Mouse (Mus musculus) CH12.LX (cell line): Measurements from ENCODE around the gene Habp4. TPM values are rescaled to one million over a fixed set of nuclear protein-coding genes. Genes with fewer than 3 reads are reported as not detected.

Experiments
- DNase-seq: peaks from one replicate; pipeline ENCODE4 v3.0.0-alpha.2; 2013; ENCODE audit errors: extremely low read depth
- H3K27ac ChIP-seq: 2 replicates; pipeline ENCODE4 v1.5.1; 2012; ENCODE audit warnings: low read depth, mild to moderate bottlenecking, control low read depth, moderate library complexity; ENCODE audit not compliant: insufficient read depth
- H3K27me3 ChIP-seq: replicated peaks from 2 replicates; pipeline ENCODE3; 2012; ENCODE audit warnings: inconsistent platforms
- H3K36me3 ChIP-seq, 2 experiments: replicated peaks in 1 of 2; 2 replicates each; pipeline versions ENCODE3 to v1.6.1; 2012; ENCODE audit warnings: inconsistent platforms in 1 of 2, low read length in 1 of 2, mild to moderate bottlenecking in 1 of 2, mixed read lengths in 1 of 2, moderate library complexity in 1 of 2; ENCODE audit not compliant: control insufficient read depth in 1 of 2, insufficient read depth in 1 of 2
- H3K4me1 ChIP-seq, 2 experiments: 2 replicates each; pipeline ENCODE4 v1.6.1; 2012; ENCODE audit warnings: inconsistent platforms in 1 of 2, moderate library complexity in 1 of 2; ENCODE audit not compliant: insufficient read depth in 2 of 2, control insufficient read depth in 1 of 2
- H3K4me2 ChIP-seq: 2 replicates; pipeline ENCODE4 v1.6.1; 2012; ENCODE audit warnings: low read depth, mild to moderate bottlenecking, control low read depth; ENCODE audit not compliant: poor library complexity, insufficient read depth, severe bottlenecking
- H3K4me3 ChIP-seq, 3 experiments: fragments of 150-350 bp in 1 of 3; sonication (generic) in 1 of 3; replicated peaks in 1 of 3; 2 replicates each; pipeline versions ENCODE3 to v1.5.1; 2011 to 2012; ENCODE audit warnings: low read depth in 2 of 3, low read length in 2 of 3, mild to moderate bottlenecking in 2 of 3, moderate library complexity in 2 of 3, control low read depth in 1 of 3, improper control_type of control experiment in 1 of 3, inconsistent platforms in 1 of 3, mixed read lengths in 1 of 3; ENCODE audit not compliant: poor library complexity in 1 of 3
- H3K79me2 ChIP-seq: replicated peaks from 2 replicates; pipeline ENCODE4 v1.6.1; 2012; ENCODE audit warnings: mild to moderate bottlenecking, moderate library complexity; ENCODE audit not compliant: control insufficient read depth, poor library complexity, insufficient read depth, severe bottlenecking; ENCODE audit errors: extremely low read depth
- H3K9ac ChIP-seq: 2 replicates; pipeline ENCODE4 v1.6.1; 2012; ENCODE audit warnings: low read depth, mild to moderate bottlenecking, control low read depth, moderate library complexity; ENCODE audit not compliant: insufficient read depth
- H3K9me3 ChIP-seq: replicated peaks from 2 replicates; pipeline ENCODE3; 2012; ENCODE audit warnings: low read length, inconsistent platforms, mixed read lengths
- CHD2 ChIP-seq: IDR thresholded peaks from 2 replicates; pipeline ENCODE4 v1.6.1; 2011; ENCODE audit warnings: low read length, improper control_type of control experiment
- CTCF ChIP-seq, 2 experiments: IDR thresholded peaks in 1 of 2; conservative IDR thresholded peaks in 1 of 2; 2 replicates each; pipeline ENCODE4 v1.5.1; 2011 to 2012; ENCODE audit warnings: low read depth in 2 of 2, low read length in 2 of 2, improper control_type of control experiment in 1 of 2, inconsistent platforms in 1 of 2, mild to moderate bottlenecking in 1 of 2, moderate library complexity in 1 of 2
- E2F4 ChIP-seq: IDR thresholded peaks from 2 replicates; pipeline ENCODE4 v1.6.1; 2011; ENCODE audit warnings: low read depth, low read length, improper control_type of control experiment; ENCODE audit not compliant: insufficient replicate concordance
- ELF1 ChIP-seq: IDR thresholded peaks from 2 replicates; pipeline ENCODE4 v1.6.1; 2014; ENCODE audit warnings: low read depth, mild to moderate bottlenecking, inconsistent platforms, low read length, improper control_type of control experiment
- EP300 ChIP-seq: IDR thresholded peaks from 2 replicates; pipeline ENCODE4 v1.6.1; 2011; ENCODE audit warnings: low read length, improper control_type of control experiment
- ETS1 ChIP-seq: conservative IDR thresholded peaks from 2 replicates; pipeline ENCODE4 v1.6.1; 2012; ENCODE audit warnings: low read depth, mild to moderate bottlenecking, inconsistent platforms, low read length, improper control_type of control experiment, moderate library complexity
- GABPA ChIP-seq: IDR thresholded peaks from 2 replicates; pipeline ENCODE4 v1.6.1; 2012; ENCODE audit warnings: low read depth, low read length, improper control_type of control experiment, inconsistent platforms; ENCODE audit not compliant: insufficient replicate concordance
- HCFC1 ChIP-seq: IDR thresholded peaks from 2 replicates; pipeline ENCODE4 v1.6.1; 2012; ENCODE audit warnings: low read depth, mild to moderate bottlenecking, inconsistent platforms, low read length, improper control_type of control experiment
- IRF4 ChIP-seq: IDR thresholded peaks from 2 replicates; pipeline ENCODE4 v1.6.1; 2014; ENCODE audit warnings: low read depth, mild to moderate bottlenecking, inconsistent platforms, low read length, improper control_type of control experiment
- JUN ChIP-seq: IDR thresholded peaks from 2 replicates; pipeline ENCODE4 v1.6.1; 2011; ENCODE audit warnings: low read depth, mild to moderate bottlenecking, low read length, improper control_type of control experiment, moderate library complexity; ENCODE audit not compliant: insufficient read depth
- JUND ChIP-seq: conservative IDR thresholded peaks from 2 replicates; pipeline ENCODE4 v1.6.1; 2011; ENCODE audit warnings: low read depth, low read length, improper control_type of control experiment
- KAT2A ChIP-seq: IDR thresholded peaks from 2 replicates; pipeline ENCODE4 v1.6.1; 2012; ENCODE audit warnings: low read length, improper control_type of control experiment, inconsistent platforms; ENCODE audit not compliant: insufficient replicate concordance
- MAZ ChIP-seq: IDR thresholded peaks from 2 replicates; pipeline ENCODE4 v1.6.1; 2012; ENCODE audit warnings: low read depth, mild to moderate bottlenecking, inconsistent platforms, low read length, improper control_type of control experiment, moderate library complexity
- MEF2A ChIP-seq: IDR thresholded peaks from 2 replicates; pipeline ENCODE4 v1.6.1; 2014; ENCODE audit warnings: low read depth, mild to moderate bottlenecking, inconsistent platforms, low read length, improper control_type of control experiment, borderline replicate concordance
- MXI1 ChIP-seq: IDR thresholded peaks from 2 replicates; pipeline ENCODE4 v1.6.1; 2011; ENCODE audit warnings: mild to moderate bottlenecking, low read depth, low read length, improper control_type of control experiment
- NELFE ChIP-seq: IDR thresholded peaks from 2 replicates; pipeline ENCODE4 v1.6.1; 2011; ENCODE audit warnings: low read depth, low read length, improper control_type of control experiment
- NRF1 ChIP-seq: IDR thresholded peaks from 2 replicates; pipeline ENCODE4 v1.6.1; 2014; ENCODE audit warnings: low read depth, mild to moderate bottlenecking, inconsistent platforms, low read length, improper control_type of control experiment, moderate library complexity
- PAX5 ChIP-seq: IDR thresholded peaks from 2 replicates; pipeline ENCODE4 v1.6.1; 2012; ENCODE audit warnings: low read length, inconsistent platforms, mixed read lengths
- POLR2A ChIP-seq: IDR thresholded peaks from 2 replicates; pipeline ENCODE4 v1.6.1; 2011; ENCODE audit warnings: low read depth, mild to moderate bottlenecking, improper control_type of control experiment, low read length
- POLR2AphosphoS2 ChIP-seq: IDR thresholded peaks from 2 replicates; pipeline ENCODE4 v1.6.1; 2011; ENCODE audit warnings: low read depth, low read length, improper control_type of control experiment
- RAD21 ChIP-seq: IDR thresholded peaks from 2 replicates; pipeline ENCODE4 v1.6.1; 2011; ENCODE audit warnings: low read depth, mild to moderate bottlenecking, low read length, improper control_type of control experiment, moderate library complexity
- SIN3A ChIP-seq: IDR thresholded peaks from 2 replicates; pipeline ENCODE4 v1.6.1; 2012; ENCODE audit warnings: low read length, improper control_type of control experiment, inconsistent platforms
- SMC3 ChIP-seq: IDR thresholded peaks from 2 replicates; pipeline ENCODE4 v1.6.1; 2011; ENCODE audit warnings: low read depth, low read length, improper control_type of control experiment
- TCF12 ChIP-seq: IDR thresholded peaks from 2 replicates; pipeline ENCODE4 v1.6.1; 2014; ENCODE audit warnings: low read depth, mild to moderate bottlenecking, inconsistent platforms, low read length, improper control_type of control experiment
- UBTF ChIP-seq: IDR thresholded peaks from 2 replicates; pipeline ENCODE4 v1.6.1; 2012; ENCODE audit warnings: low read depth, mild to moderate bottlenecking, inconsistent platforms, low read length, improper control_type of control experiment, moderate library complexity
- USF2 ChIP-seq: conservative IDR thresholded peaks from 2 replicates; pipeline ENCODE4 v1.6.1; 2011; ENCODE audit warnings: low read depth, low read length, improper control_type of control experiment
- ZKSCAN1 ChIP-seq: IDR thresholded peaks from 2 replicates; pipeline ENCODE4 v1.6.1; 2012; ENCODE audit warnings: low read depth, inconsistent platforms, low read length, improper control_type of control experiment, borderline replicate concordance
- ZMIZ1 ChIP-seq: IDR thresholded peaks from 2 replicates; pipeline ENCODE4 v1.6.1; 2012; ENCODE audit warnings: low read depth, mild to moderate bottlenecking, inconsistent platforms, low read length, improper control_type of control experiment
- ZNF384 ChIP-seq: IDR thresholded peaks from 2 replicates; pipeline ENCODE4 v1.6.1; 2012; ENCODE audit warnings: low read depth, low read length, improper control_type of control experiment, inconsistent platforms
- dilution Hi-C: fragments of 300-500 bp; cut with MboI; formaldehyde crosslinking; loops from 2 replicates; pipeline ENCODE4 v1.14.3; 2020; ENCODE audit warnings: low sequenced_read_pairs; ENCODE audit not compliant: extremely low pct_unique_long_range_greater_than_20kb, extremely low pct_ligation_motif_present
- in situ Hi-C: fragments of 300-500 bp; cut with MboI; formaldehyde crosslinking; loops from 3 replicates; pipeline ENCODE4 v1.14.3; 2019; ENCODE audit warnings: low sequenced_read_pairs, low pct_ligation_motif_present, low pct_unique_long_range_greater_than_20kb, mixed read lengths
- polyA plus RNA-seq: library from polyadenylated mRNA; unstranded; fragments of >175 nt; gene quantifications from 2 replicates; pipeline ENCODE4 v1.2.1, GENCODE M21; 2012; ENCODE audit warnings: low read depth; ENCODE audit not compliant: insufficient read length
- total RNA-seq, 2 experiments: library from RNA; depleted of rRNA; stranded (reverse); fragments of 300-350 nt in 1 of 2; fragments of >200 nt in 1 of 2; gene quantifications; 2 replicates each; pipeline ENCODE4 v1.2.3; 2012 to 2014

Habp4 gene
- total and polyA plus RNA-seq, 3 experiments, result 3.3 to 3.5 (median 3.3) TPM

- in situ Hi-C loops, result no loop called here
- no peaks in the 10 kb centered on the region for H3K9me3 ChIP-seq
- TF ChIP-seq CHD2, result no peak
- TF ChIP-seq E2F4, result no peak
- TF ChIP-seq ZMIZ1, result 0 out of 2 replicates have a peak, but pooled peaks have one; percentile 41
- TF ChIP-seq MAZ, result 0 out of 2 replicates have a peak, but pooled peaks have one; percentile 1
- TF ChIP-seq ZNF384, result no peak
- no peak; the same call in 1 of the 2 replicates for TF ChIP-seq MXI1
- no peak for TF ChIP-seq JUND
- TF ChIP-seq NRF1, result 0 out of 2 replicates have a peak, but pooled peaks have one; percentile 0
- TF ChIP-seq UBTF, result 0 out of 2 replicates have a peak, but pooled peaks have one; percentile 11
- 0 out of 2 replicates have a peak, but pooled peaks have one; percentile 0 for TF ChIP-seq POLR2A
- TF ChIP-seq, all 38 proteins: peak for 5
- peaks cover 17% of the 10 kb centered on the region for H3K27me3 ChIP-seq
- peak overlapping the region; percentile 27; the same call in 1 of the 2 replicates for H3K4me2 ChIP-seq
- H3K27ac ChIP-seq, result peak overlapping the region; percentile 75
- peak overlapping the region; percentile 94 to 98 (median 97) for H3K4me3 ChIP-seq
- H3K9ac ChIP-seq, result peak overlapping the region; percentile 69
- DNase-seq, result peak; percentile 23
- H3K36me3 ChIP-seq, result peaks cover 0 to 8% of the 10 kb centered on the region in 2 experiments
- peaks cover 5 to 30% of the 10 kb centered on the region in 2 experiments for H3K4me1 ChIP-seq
- dilution Hi-C loops, result no loop called here
- peaks cover 44% of the 10 kb centered on the region for H3K79me2 ChIP-seq
Observed at GRCm38 (mm10) chr13:64152671-64153082, 8.9 kb upstream of the Habp4 start.

GRCm38 (mm10) chr13:64153083-64153682 is 8.4 kb upstream of the Habp4 start, which contains the start of gene Zfp367:
TSS of gene Zfp367 (minus strand) at chr13:64153202.
- dilution Hi-C loops (no loop called here), in situ Hi-C loops (no loop called here)
- peaks cover 40% of the 10 kb centered on the region for H3K79me2 ChIP-seq
- peak within 1 kb of the TSS; percentile 75 for H3K27ac ChIP-seq
- peak; percentile 99 for DNase-seq
- H3K4me1 ChIP-seq, result peaks cover 5 to 30% of the 10 kb centered on the region in 2 experiments
- peak within 1 kb of the TSS; percentile 91 for H3K4me2 ChIP-seq
- peak within 1 kb of the TSS; percentile 69 for H3K9ac ChIP-seq
- H3K27me3 ChIP-seq, result peaks cover 22% of the 10 kb centered on the region
- no peaks in the 10 kb centered on the region for H3K9me3 ChIP-seq
- H3K36me3 ChIP-seq, result peaks cover 0 to 8% of the 10 kb centered on the region in 2 experiments
- H3K4me3 ChIP-seq, result peak within 1 kb of the TSS; percentile 94 to 98 (median 97)
- TF ChIP-seq POLR2AphosphoS2, result no peak
- TF ChIP-seq CTCF (conservative IDR thresholded peaks at IDR 0.05 in 1 of 2, IDR thresholded peaks at IDR 0.05 in 1 of 2; ENCODE audit: low read depth in 2 of 2, low read length in 2 of 2), result no peak
- TF ChIP-seq POLR2A, result peak; percentile 74
- TF ChIP-seq JUND, result no peak
- TF ChIP-seq ZKSCAN1, result no peak
- no peak for TF ChIP-seq PAX5
- TF ChIP-seq E2F4, result peak; percentile 97
- no peak for TF ChIP-seq RAD21
- no peak for TF ChIP-seq GABPA
- peak; percentile 98 for TF ChIP-seq MAZ
- TF ChIP-seq ETS1, result no peak
- TF ChIP-seq KAT2A, result peak; percentile 80; the same call in 1 of the 2 replicates
- TF ChIP-seq TCF12, result no peak; the same call in none of the 2 replicates
- peak; percentile 96 for TF ChIP-seq SIN3A
- TF ChIP-seq EP300, result no peak
- TF ChIP-seq NRF1, result peak; percentile 30; the same call in 1 of the 2 replicates
- peak; percentile 78 for TF ChIP-seq ELF1
- TF ChIP-seq IRF4, result peak; percentile 36
- peak; percentile 65 for TF ChIP-seq NELFE
- 0 out of 2 replicates have a peak, but pooled peaks have one; percentile 20 for TF ChIP-seq MEF2A
- no peak for TF ChIP-seq HCFC1
- TF ChIP-seq ZNF384, result no peak; the same call in 1 of the 2 replicates
- no peak for TF ChIP-seq UBTF
- TF ChIP-seq JUN, result no peak
- TF ChIP-seq USF2, result no peak
- no peak for TF ChIP-seq SMC3
- TF ChIP-seq MXI1, result peak; percentile 81; the same call in 1 of the 2 replicates
